Mouse (Mus musculus): ENCODE measurements around the gene Nt5dc1. TPM values are rescaled to one million over a fixed set of nuclear protein-coding genes. Genes with fewer than 3 reads are reported as not detected.
"Not testable (repeated sequence)": the region's sequence is repeated elsewhere in the genome, so short reads cannot be mapped to it uniquely, and the experiment has no call there.

Gene Nt5dc1
- polyA plus RNA-seq, 1 experiment from 2014 or later = 10.3 TPM

DNA sequence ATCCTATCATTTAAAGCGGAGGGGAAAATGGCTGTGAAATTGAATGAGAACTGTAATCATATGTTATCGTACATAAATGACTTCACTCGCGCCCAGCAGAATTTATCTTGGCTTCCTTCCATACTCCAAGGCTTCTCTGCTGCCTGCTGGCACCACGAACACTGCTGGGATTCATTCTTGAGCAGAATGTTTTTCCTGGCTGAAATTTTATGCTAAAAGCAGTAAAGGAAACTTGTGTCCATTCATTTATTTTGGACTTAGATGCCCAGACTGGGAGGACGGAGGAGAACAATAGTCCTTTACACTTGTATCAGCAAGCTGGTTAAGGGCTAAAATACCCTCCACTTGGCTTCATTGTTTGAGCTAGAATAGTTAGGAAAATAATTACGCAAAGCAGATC, 146.7 kb downstream of the Nt5dc1 start:
- H3K9me3 ChIP-seq = no peaks in the 10 kb centered on the region
- no peak for ATAC-seq (ENCODE audit: borderline replicate concordance, extremely low read depth, low FRiP score, low TSS enrichment)
- WGBS = 26% methylated on average over 7 of the region's 7 CpGs
- H3K36me3 ChIP-seq = no peaks in the 10 kb centered on the region
- no peak overlapping the region for H3K4me2 ChIP-seq
- no peak overlapping the region for H3K9ac ChIP-seq
- H3K27me3 ChIP-seq = no peaks in the 10 kb centered on the region
- H3K27ac ChIP-seq = no peak overlapping the region
- 0 out of 2 replicates have a peak, but pooled peaks cover 7% of the 10 kb centered on the region for H3K4me1 ChIP-seq
- H3K4me3 ChIP-seq = no peak overlapping the region

DNA sequence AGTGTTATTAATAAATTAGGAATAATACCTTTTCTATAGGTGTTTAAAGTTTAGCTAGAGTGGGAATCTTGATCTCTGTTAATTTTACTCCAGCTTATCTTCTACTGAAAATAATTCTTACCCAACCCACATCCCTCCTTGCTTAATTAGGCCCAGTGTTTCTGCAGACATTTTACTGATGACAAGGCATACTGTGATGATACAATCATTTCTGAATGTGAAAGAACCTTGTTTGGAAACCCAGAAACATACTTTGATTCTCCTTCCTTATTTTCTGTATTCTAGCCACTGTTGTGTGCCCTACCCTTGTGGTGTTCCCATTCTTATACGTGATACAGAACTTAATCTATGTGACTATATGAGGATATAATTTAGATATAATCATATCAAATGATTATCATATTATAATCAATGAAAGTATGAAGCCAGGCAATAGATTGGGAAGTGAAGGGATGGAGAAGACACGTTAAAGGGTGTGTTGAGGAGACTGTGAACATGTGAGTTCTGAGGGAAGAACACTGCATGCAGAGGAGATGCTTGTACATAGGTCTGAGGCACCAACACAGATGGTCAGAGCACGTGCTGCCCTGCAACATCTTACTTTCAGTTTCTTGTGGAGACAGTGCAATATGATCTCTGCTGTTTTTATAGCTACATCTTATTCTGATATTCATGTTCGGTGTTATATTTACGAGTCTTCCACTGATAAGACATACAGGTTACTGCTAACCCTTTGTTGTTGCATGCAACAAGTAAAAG, 150.9 kb downstream of the Nt5dc1 start:
- Histone ChIP-seq H3K4me3 (no peak overlapping the region), H3K27ac (no peak overlapping the region), H3K27me3 (no peaks in the 10 kb centered on the region), H3K4me2 (no peak overlapping the region), H3K36me3 (no peaks in the 10 kb centered on the region), H3K4me1 (0 out of 2 replicates have a peak, but pooled peaks cover 7% of the 10 kb centered on the region), H3K9me3 (no peaks in the 10 kb centered on the region), H3K9ac (no peak overlapping the region)
- whole genome bisulfite sequencing = 66% methylated on average over 5 of the region's 5 CpGs
- no peak for ATAC-seq (ENCODE audit: borderline replicate concordance, extremely low read depth, low FRiP score, low TSS enrichment)

DNA sequence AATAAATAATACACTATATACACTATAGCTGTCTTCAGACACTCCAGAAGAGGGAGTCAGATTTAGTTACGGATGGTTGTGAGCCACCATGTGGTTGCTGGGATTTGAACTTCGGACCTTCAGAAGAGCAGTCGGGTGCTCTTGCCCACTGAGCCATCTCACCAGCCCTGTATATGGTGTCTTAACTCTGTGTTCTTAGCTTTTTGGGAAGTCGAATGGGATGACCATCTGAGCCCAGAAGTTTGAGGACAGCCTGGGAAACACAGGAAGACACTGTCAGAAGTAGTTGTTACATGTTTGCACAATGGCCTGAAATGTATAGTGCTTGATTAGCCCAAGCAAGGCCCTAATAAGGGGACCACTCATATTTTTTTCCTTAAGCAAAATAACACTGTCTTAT, 153.2 kb downstream of the Nt5dc1 start:
- Histone ChIP-seq H3K9ac (no peak overlapping the region), H3K4me1 (no peaks in the 10 kb centered on the region), H3K4me3 (no peak overlapping the region), H3K9me3 (no peaks in the 10 kb centered on the region), H3K4me2 (no peak overlapping the region), H3K27me3 (no peaks in the 10 kb centered on the region), H3K36me3 (no peaks in the 10 kb centered on the region), H3K27ac (no peak overlapping the region)
- ATAC-seq (ENCODE audit: borderline replicate concordance, extremely low read depth, low FRiP score, low TSS enrichment) = no peak
- 79% methylated on average over 4 of the region's 4 CpGs for WGBS

DNA sequence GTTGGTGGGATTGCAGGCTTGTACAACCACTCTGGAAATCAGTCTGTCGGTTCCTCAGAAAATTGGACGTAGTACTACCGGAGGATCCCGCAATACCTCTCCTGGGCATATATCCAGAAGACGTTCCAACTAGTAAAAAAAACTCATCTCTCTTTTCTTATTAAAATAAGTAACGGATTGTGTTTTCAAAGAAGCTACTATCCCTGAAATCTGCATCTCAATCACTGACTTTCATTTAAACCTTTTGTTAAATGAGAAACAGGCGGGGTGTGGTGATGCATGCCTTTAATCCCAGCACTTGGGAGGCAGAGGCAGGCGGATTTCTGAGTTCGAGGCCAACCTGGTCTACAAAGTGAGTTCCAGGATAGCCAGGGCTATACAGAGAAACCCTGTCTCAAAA, 165.5 kb downstream of the Nt5dc1 start:
- H3K9me3 ChIP-seq; H3K27ac ChIP-seq; H3K4me3 ChIP-seq; H3K36me3 ChIP-seq; H3K4me1 ChIP-seq; ATAC-seq (ENCODE audit: borderline replicate concordance, extremely low read depth, low FRiP score, low TSS enrichment); H3K9ac ChIP-seq; H3K27me3 ChIP-seq; H3K4me2 ChIP-seq: not testable (repeated sequence)
- 87% methylated on average over 9 of the region's 9 CpGs for WGBS

DNA sequence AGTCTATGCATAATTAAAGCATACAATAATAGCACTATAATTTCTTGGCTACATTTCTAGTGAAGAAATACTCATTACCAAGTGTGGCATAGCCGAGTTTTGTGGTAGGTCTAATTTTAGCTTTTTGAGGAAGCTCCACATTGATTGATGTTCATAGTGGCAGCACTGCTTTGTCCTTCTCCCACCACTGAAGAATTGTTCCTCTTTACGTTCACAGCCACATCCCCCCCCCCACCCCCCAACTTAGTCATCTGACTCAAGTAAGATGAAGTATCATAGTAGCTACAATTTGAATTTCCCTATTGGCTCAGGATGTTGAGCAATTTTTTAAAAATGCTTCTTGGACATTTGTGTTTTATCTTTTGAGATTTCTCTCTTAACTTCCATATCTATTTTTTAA, 168.8 kb downstream of the Nt5dc1 start:
- Histone ChIP-seq H3K27me3 (no peaks in the 10 kb centered on the region), H3K9me3 (no peaks in the 10 kb centered on the region), H3K4me1 (peaks cover 27% of the 10 kb centered on the region), H3K4me3 (no peak overlapping the region), H3K36me3 (no peaks in the 10 kb centered on the region), H3K4me2 (no peak overlapping the region), H3K27ac (no peak overlapping the region), H3K9ac (no peak overlapping the region)
- ATAC-seq (ENCODE audit: borderline replicate concordance, extremely low read depth, low FRiP score, low TSS enrichment) = no peak
- WGBS = 33% methylated on average over 2 of the region's 2 CpGs

DNA sequence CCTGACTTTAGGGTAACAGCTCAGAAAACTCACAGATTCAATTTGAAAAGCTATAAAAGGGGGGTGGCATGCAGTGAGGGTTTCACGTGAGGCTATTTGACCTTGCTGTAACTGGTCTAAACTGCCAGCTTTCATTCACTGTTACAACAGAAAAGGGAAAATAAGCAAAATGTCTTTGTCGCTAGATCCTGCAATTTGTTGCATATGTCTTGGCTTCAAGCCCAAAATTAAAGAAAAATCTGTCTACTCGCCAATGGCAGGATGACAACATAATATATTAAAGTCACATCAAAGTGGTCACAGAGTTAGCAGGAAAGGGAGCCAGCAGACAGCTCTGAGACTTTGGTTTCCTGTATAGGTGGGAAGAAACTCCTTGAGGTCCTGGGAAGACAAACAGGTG, 170.6 kb downstream of the Nt5dc1 start:
- Histone ChIP-seq H3K4me3 (no peak overlapping the region), H3K4me1 (peaks cover 34% of the 10 kb centered on the region), H3K9me3 (no peaks in the 10 kb centered on the region), H3K36me3 (no peaks in the 10 kb centered on the region), H3K4me2 (no peak overlapping the region), H3K27me3 (no peaks in the 10 kb centered on the region), H3K9ac (no peak overlapping the region), H3K27ac (peak overlapping the region; percentile 70)
- peak; percentile 35; the same call in 1 of the 2 replicates for ATAC-seq (ENCODE audit: borderline replicate concordance, extremely low read depth, low FRiP score, low TSS enrichment)
- 19% methylated on average over 3 of the region's 3 CpGs for WGBS

DNA sequence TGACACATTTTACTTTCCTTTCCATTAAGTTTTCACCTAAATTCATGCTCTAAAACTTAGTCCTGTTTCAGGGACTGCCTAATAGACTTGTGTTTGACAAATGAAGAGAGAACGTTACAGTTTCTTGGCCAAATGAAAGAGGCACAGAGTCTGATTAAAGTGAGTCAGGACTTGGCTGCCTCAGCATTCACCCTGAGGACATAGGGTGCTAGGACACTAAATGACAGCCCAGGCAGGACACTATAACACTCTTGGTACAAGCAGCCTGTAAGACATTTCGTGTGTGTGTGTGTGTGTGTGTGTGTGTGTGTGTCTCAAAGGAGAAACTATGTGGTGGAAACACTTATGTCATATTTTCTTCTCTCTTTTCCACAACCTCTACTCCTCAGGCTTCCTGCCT, 172.2 kb downstream of the Nt5dc1 start:
- Histone ChIP-seq H3K4me1 (peaks cover 34% of the 10 kb centered on the region), H3K4me3 (no peak overlapping the region), H3K9ac (no peak overlapping the region), H3K27me3 (no peaks in the 10 kb centered on the region), H3K4me2 (no peak overlapping the region), H3K36me3 (no peaks in the 10 kb centered on the region), H3K9me3 (no peaks in the 10 kb centered on the region), H3K27ac (peak overlapping the region; percentile 70)
- peak; percentile 95 for ATAC-seq (ENCODE audit: borderline replicate concordance, extremely low read depth, low FRiP score, low TSS enrichment)
- 36% methylated on average over 2 of the region's 2 CpGs for WGBS

DNA sequence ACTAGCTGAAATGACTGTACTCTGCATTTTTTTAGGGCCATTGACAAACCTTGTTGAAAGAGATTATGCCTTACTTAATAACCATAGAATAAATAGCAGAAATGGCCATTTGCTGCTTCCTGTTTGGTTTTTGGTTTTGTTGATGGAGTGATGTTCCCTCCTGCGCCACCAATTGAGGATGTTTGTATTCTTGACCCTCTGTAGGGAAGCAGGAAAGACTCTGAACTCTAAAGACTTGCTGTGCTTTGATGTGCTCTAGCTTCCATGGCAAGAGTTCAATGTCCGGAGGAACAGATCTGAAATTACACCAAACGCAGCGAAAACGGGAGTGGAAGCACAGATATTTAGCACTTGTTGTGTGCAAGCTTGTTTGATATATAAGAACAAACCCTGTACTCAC, 173.6 kb downstream of the Nt5dc1 start:
- H3K9ac ChIP-seq = no peak overlapping the region
- H3K36me3 ChIP-seq = no peaks in the 10 kb centered on the region
- 0 out of 2 replicates have a peak overlapping the region, but pooled peaks have one; percentile 0 for H3K27ac ChIP-seq
- peaks cover 34% of the 10 kb centered on the region for H3K4me1 ChIP-seq
- H3K4me3 ChIP-seq = no peak overlapping the region
- H3K27me3 ChIP-seq = no peaks in the 10 kb centered on the region
- 34% methylated on average over 5 of the region's 5 CpGs for WGBS
- no peak for ATAC-seq (ENCODE audit: borderline replicate concordance, extremely low read depth, low FRiP score, low TSS enrichment)
- H3K9me3 ChIP-seq = no peaks in the 10 kb centered on the region
- no peak overlapping the region for H3K4me2 ChIP-seq

DNA sequence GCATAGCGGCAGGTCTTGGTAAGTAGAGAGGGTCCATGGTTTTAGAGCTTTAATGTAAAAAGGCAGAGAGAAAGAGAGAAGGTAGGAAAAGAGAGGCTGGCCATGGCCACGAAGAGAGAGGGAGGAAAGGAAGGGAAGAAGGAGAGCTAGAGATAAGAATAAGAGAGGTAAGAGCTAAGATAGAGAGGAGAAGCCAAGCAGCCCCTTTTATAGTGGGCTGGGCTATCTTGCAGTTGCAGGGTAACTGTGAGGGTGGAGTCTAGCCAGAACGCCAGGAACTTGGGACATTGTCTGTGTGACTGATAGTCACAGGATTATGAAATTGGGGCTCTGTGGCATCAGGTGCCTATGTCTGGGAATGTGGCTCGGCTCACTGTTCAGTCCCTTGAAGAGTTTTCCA, 179.8 kb downstream of the Nt5dc1 start:
- H3K27ac ChIP-seq = no peak overlapping the region
- 64% methylated on average over 4 of the region's 4 CpGs for WGBS
- H3K9me3 ChIP-seq = no peaks in the 10 kb centered on the region

More for the DNA sequence above, 179.8 kb downstream of the Nt5dc1 start:
- Histone ChIP-seq H3K36me3 (no peaks in the 10 kb centered on the region), H3K9ac (no peak overlapping the region), H3K27me3 (no peaks in the 10 kb centered on the region), H3K4me1 (peaks cover 3% of the 10 kb centered on the region; the same call in 1 of the 2 replicates), H3K4me2 (no peak overlapping the region), H3K4me3 (no peak overlapping the region)
- no peak for ATAC-seq (ENCODE audit: borderline replicate concordance, extremely low read depth, low FRiP score, low TSS enrichment)

Other genes starting within 250 kb of the Nt5dc1 start
- gene Dse, start 210.8 kb downstream of the Nt5dc1 start, polyA plus RNA-seq (2015; fragmentation: Nextera tagmentation; extraction: Ambion mirVana) = 29.0 and 31.2 TPM in 2 replicates
- gene Tspyl1, start 136.4 kb downstream of the Nt5dc1 start, polyA plus RNA-seq (2015; fragmentation: Nextera tagmentation; extraction: Ambion mirVana) = 67.6 and 69.8 TPM in 2 replicates
- 8.7 and 9.2 TPM in 2 replicates for gene Tspyl4, start 121.1 kb downstream of the Nt5dc1 start, polyA plus RNA-seq (2015; fragmentation: Nextera tagmentation; extraction: Ambion mirVana)
- gene Col10a1, start 28.6 kb downstream of the Nt5dc1 start, polyA plus RNA-seq (2015; fragmentation: Nextera tagmentation; extraction: Ambion mirVana) = 0.19 and 0.22 TPM in 2 replicates
- 9.9 and 10.2 TPM in 2 replicates for gene Frk, start 64.8 kb upstream of the Nt5dc1 start, polyA plus RNA-seq (2015; fragmentation: Nextera tagmentation; extraction: Ambion mirVana)

All from lung, embryonic 15.5 days (tissue).